Mouse (Mus musculus) ovary, adult 18-20 months (tissue): ENCODE measurements around the gene Surf2.

Experiments
- DNase-seq: peaks from one replicate; pipeline ENCODE4 v3.0.0; 2022; ENCODE audit warnings: low spot score, mixed read lengths

Surf2 gene

GRCm38 (mm10) chr2:26914148-26914941 is 1.8 kb upstream of the Surf2 start:
- no peak for DNase-seq

DNA sequence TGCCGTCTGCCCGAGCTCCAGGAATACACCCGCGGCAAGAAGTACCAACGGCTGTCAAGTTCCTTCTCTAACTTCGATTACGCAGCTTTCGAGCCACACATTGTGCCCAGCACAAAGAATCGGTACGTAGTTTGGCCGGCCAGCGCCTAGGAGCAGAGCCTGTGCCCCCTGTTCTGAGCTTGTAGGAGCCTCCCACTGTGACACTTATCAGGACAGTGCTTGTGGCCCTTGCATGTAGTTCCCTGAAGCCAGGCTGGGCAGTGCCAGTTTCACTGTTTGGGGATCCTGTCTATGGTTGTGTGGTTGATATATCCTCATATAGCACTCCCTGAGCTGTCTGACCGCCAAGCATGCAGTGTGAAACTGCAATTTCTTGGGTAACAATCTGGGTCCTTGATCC is 571 bp downstream of the Surf2 start:
- DNase-seq, result no peak

- DNase-seq, result no peak
Observed at GRCm38 (mm10) chr2:26919684-26920083, 3.5 kb downstream of the Surf2 start.

- no peak for DNase-seq
Observed at GRCm38 (mm10) chr2:26920190-26920855, 4.2 kb downstream of the Surf2 start.

- DNase-seq, result no peak
Observed at GRCm38 (mm10) chr2:26921784-26922183, 5.6 kb downstream of the Surf2 start.

- DNase-seq, result no peak
Observed at GRCm38 (mm10) chr2:26927745-26928476, 11.7 kb downstream of the Surf2 start.

GRCm38 (mm10) chr2:26930390-26930789 is 14.2 kb downstream of the Surf2 start:
- no peak for DNase-seq

DNA sequence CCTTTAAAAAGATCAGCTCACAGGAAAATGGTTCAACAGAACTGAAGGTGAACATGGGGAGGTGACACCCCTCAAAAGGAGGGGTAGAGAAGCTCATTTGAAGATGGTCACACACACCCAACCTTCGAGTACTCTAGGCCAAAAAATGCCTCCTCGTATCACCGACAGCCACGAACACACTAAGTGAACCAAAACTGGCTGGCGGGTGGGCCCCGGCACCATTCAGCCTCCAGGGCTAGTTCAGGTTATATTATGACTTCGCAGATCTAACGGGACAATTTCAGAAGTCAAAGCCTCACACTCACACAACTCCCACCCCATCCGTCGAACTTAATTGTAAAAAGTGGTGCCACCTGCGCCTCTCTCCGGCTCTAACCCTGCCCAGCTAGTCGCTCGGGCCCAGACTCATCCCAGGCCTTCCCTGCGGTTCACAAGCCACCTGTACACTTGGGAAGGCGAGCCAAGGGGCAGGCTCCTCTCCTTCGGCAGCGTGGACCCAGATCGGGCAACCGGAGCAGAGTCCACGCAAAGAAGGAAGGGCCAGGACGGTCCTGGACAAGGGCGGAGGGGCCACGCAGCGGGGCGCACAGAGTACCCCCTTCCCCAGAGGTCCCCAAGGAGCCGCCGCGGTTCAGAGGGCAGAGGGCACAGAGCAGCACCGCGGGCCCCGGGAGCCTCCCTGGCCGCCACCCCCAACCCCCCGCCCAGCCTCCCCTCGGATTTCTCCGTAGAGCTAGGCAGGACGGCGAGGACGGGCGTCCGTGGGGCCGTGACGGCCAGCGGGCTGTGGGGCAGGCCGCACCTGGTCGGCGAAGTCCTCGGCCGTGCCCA is 16.5 kb downstream of the Surf2 start:
- no peak for DNase-seq

- peak; percentile 94 for DNase-seq
Observed at GRCm38 (mm10) chr2:26933304-26934055, 17.3 kb downstream of the Surf2 start, which contains the start of the genes Surf4 and Stkld1. Gene Surf4, minus strand, starts transcription at chr2:26933928. Gene Stkld1, plus strand, starts transcription at chr2:26934047.

- no peak for DNase-seq
Observed at GRCm38 (mm10) chr2:26935286-26935685, 19.1 kb downstream of the Surf2 start.

- DNase-seq, result no peak
Observed at GRCm38 (mm10) chr2:26936425-26936824, 20.3 kb downstream of the Surf2 start.

GRCm38 (mm10) chr2:26941539-26941938 is 25.4 kb downstream of the Surf2 start:
- DNase-seq, result no peak

GRCm38 (mm10) chr2:26943253-26943652 is 27.1 kb downstream of the Surf2 start:
- DNase-seq, result no peak

DNA sequence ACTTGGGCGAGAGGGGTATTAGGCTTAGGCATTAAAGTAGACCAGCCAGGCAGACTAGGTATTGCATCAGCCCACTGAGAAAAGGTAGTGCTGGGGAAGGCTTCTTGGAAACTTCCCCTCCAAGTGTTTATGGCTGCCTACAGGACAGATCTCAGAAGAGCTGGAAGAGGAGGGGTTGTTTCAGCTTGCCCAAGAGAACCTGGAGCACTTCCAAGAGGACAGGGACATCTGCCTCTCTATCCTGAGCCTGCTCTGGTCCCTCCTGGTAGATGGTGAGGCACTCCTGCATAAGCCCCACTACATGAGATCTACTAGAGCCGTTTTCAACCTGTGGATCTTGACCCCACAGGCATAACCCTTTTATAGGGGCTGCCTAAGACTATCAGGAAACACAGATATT is 34.2 kb downstream of the Surf2 start:
- no peak for DNase-seq

DNA sequence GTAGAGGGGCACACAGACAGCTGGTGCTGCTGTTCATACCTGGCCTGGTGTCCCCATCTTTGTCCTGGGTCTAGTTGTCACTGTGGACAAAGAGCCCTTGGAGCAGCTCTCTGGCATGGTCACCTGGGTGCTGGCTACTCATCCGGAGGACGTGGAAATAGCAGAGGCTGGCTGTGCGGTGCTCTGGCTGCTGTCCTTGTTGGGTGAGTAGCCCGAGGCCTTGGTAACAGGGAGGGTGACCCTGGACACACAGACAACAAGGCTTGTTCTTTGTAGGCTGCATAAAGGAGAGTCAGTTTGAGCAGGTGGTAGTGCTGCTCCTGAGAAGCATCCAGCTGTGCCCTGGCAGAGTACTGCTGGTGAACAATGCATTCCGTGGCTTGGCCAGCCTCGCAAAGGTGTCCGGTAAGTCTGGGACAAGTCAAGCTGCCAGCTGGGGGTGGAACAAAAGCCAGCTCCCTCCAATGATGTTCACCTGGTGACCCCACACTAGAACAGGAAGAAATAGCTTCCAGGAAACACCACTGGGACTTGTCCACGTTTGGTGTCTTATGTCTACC is 35.3 kb downstream of the Surf2 start:
- no peak for DNase-seq

DNA sequence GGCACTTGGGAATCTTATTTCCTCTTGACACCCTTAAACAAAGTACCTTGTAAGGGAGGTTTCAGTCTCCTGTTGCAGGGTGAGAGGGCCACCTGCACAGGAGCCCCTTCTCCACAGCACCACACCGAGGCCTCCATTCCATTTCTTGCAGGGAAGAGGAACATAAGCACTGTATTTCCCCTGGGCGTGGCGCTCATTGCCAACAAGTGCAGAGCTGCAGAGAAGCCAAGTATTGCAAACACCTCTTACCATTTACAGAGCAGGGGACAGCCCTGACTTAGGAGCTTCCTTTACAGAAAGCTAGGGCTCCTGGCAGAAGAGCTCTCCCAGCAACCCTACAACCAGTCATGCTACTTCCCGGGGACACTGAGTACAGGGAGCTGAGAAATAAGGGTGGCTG is 36.0 kb downstream of the Surf2 start:
- no peak for DNase-seq

- DNase-seq, result no peak
Observed at GRCm38 (mm10) chr2:26952866-26953265, 36.7 kb downstream of the Surf2 start.

- no peak for DNase-seq
Observed at GRCm38 (mm10) chr2:26954735-26955395, 38.7 kb downstream of the Surf2 start.

DNA sequence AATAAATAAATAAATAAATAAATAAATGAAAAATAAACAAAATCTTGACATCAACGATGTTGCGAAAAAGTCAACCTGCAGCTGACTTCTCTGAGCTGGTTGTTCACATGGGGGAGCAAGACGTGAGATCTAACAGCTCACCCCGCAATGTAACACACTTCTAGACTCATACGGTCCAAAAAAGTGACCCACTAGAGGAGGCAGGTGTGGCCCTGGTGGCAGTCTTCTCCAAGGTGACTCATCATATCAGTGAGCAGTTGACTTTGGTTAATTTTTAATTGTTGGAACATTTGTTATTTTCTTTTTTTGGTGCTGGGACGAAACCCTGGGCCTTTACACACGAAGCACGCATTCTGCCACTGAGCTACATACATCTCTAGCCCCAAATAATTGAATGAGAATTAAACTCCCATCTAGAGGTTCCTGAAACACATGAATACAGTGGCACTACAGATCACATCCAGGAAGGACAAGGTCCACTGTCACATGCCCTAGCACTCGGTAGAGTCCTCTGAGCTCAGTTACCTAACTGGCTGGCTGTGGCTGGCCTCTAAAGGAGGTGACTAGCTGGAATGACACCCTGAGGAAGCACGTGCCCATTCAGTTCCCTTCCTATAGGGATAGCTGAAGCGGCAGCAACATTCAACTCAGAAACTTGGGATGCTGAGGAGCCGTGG is 40.8 kb downstream of the Surf2 start:
- no peak for DNase-seq

- DNase-seq, result no peak
Observed at GRCm38 (mm10) chr2:26957488-26957859, 41.3 kb downstream of the Surf2 start.
